Mouse (Mus musculus): ENCODE measurements around the gene Tmem59l. TPM values are rescaled to one million over a fixed set of nuclear protein-coding genes. Genes with fewer than 3 reads are reported as not detected.

Tmem59l gene
- total and polyA plus RNA-seq, 3 experiments: 0.21 TPM; not detected in 2

DNA sequence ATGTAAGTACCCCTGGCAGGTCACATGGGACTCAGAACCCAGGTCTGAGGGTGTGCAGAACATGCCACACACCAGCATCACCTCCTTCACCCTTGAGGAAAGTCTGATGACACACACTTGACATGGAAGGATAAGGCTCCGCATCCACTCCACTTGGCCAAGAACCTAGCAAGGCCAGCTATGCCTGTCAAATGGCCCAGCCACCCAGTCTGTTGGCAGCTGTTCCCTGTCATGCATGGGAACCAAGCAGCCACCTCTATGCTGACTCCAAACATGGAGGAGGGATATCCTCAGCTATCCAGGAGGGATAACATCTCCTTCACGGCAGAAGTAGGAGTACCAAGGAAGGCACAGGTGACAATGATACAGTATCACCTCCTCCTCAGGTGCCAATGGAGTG, 48.7 kb downstream of the Tmem59l start:
- WGBS: 84% methylated on average over 2 of the region's 2 CpGs
- H3K27ac ChIP-seq: no peak overlapping the region
- DNase-seq: no peak
- intact Hi-C loops (cut with DNase I): loop anchor here (2.0 to 5.0 kb wide), 3 partner anchors 38 to 64 kb away; partner anchors contain the start of gene Klhl26
- H3K27me3 ChIP-seq (ENCODE audit: control insufficient read depth, insufficient read depth, low read length): no peaks in the 10 kb centered on the region
- peaks cover 3% of the 10 kb centered on the region for H3K4me1 ChIP-seq (ENCODE audit: control insufficient read depth, insufficient read depth, low read length)
- TF ChIP-seq EP300 (IDR thresholded peaks at IDR 0.05; ENCODE audit: insufficient read depth, low read depth, low read length) (no peak), CTCF (IDR thresholded peaks at IDR 0.05) (no peak), POLR2A (IDR thresholded peaks at IDR 0.05; ENCODE audit: insufficient read depth, low read depth, low read length) (no peak)
- H3K36me3 ChIP-seq (ENCODE audit: control insufficient read depth, insufficient read depth, low read length): no peaks in the 10 kb centered on the region
- H3K4me3 ChIP-seq: no peak overlapping the region
- H3K79me2 ChIP-seq (replicated peaks; ENCODE audit: control insufficient read depth, insufficient read depth, low read length): peaks cover 7% of the 10 kb centered on the region; the same call in 1 of the 2 replicates
- no peak overlapping the region for H3K9ac ChIP-seq (ENCODE audit: low read depth, low read length)

DNA sequence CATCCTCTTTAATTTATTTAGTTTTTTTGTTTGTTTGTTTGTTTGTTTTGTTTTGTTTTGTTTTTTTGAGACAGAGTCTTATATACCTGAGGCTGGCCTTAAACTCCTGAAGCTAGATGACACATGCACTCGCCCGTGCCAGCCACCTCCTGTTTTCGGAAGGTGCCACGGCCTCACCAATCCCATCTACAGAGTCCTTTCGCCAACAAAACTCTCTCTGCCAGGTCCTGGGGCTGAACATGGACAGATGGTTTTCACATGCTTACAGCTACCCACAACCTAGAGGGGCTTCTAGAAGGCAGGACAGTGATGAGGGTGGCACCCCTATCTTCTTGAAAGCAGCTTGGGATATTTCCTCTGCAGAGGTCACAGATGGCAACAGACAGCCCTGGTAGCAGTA, 52.0 kb downstream of the Tmem59l start:
- H3K9ac ChIP-seq (ENCODE audit: low read depth, low read length): no peak overlapping the region
- H3K36me3 ChIP-seq (ENCODE audit: control insufficient read depth, insufficient read depth, low read length): no peaks in the 10 kb centered on the region
- H3K27ac ChIP-seq: no peak overlapping the region
- H3K4me3 ChIP-seq: no peak overlapping the region
- WGBS: 91% methylated on average over 5 of the region's 5 CpGs
- DNase-seq: no peak
- TF ChIP-seq POLR2A (IDR thresholded peaks at IDR 0.05; ENCODE audit: insufficient read depth, low read depth, low read length): no peak
- no peak for TF ChIP-seq EP300 (IDR thresholded peaks at IDR 0.05; ENCODE audit: insufficient read depth, low read depth, low read length)
- no peak for TF ChIP-seq CTCF (IDR thresholded peaks at IDR 0.05)
- H3K79me2 ChIP-seq (replicated peaks; ENCODE audit: control insufficient read depth, insufficient read depth, low read length): peaks cover 7% of the 10 kb centered on the region; the same call in 1 of the 2 replicates
- H3K4me1 ChIP-seq (ENCODE audit: control insufficient read depth, insufficient read depth, low read length): peaks cover 3% of the 10 kb centered on the region
- intact Hi-C loops (cut with DNase I): loop anchor here (5.0 kb wide), 1 partner anchor 53 kb away; no protein-coding TSS in a partner anchor
- H3K27me3 ChIP-seq (ENCODE audit: control insufficient read depth, insufficient read depth, low read length): no peaks in the 10 kb centered on the region

Other genes starting within 250 kb of the Tmem59l start
- gene Homer3, start 204.5 kb downstream of the Tmem59l start, total RNA-seq (2021): 1 to 10 TPM; 7.2 to 8.3 TPM
- gene Homer3, start 204.5 kb downstream of the Tmem59l start, polyA plus RNA-seq (2012; rRNA removed): 13.6 and 14.9 TPM in 2 replicates
- 10 to 100 TPM; 21.6 to 26.4 TPM for gene Ddx49, start 184.9 kb downstream of the Tmem59l start, total RNA-seq (2021)
- gene Ddx49, start 184.9 kb downstream of the Tmem59l start, polyA plus RNA-seq (2012; rRNA removed): 24.3 and 27.1 TPM in 2 replicates
- gene Cope, start 184.8 kb downstream of the Tmem59l start, total RNA-seq (2021): 100 to 1,000 TPM; 147 to 155 TPM
- 193 and 209 TPM in 2 replicates for gene Cope, start 184.8 kb downstream of the Tmem59l start, polyA plus RNA-seq (2012; rRNA removed)
- under 1 TPM; 0.34 to 0.64 TPM for gene Cers1, start 171.6 kb downstream of the Tmem59l start, total RNA-seq (2021)
- 0.97 and 1.2 TPM in 2 replicates for gene Cers1, start 171.6 kb downstream of the Tmem59l start, polyA plus RNA-seq (2012; rRNA removed)
- not detected for gene Gdf1, start 157.5 kb downstream of the Tmem59l start, total RNA-seq (2021)
- 0.14 TPM in 1 of 2 replicates, not detected in the other for gene Gdf1, start 157.5 kb downstream of the Tmem59l start, polyA plus RNA-seq (2012; rRNA removed)
- 10 to 100 TPM; 42.6 to 43.9 TPM for gene Upf1, start 134.1 kb downstream of the Tmem59l start, total RNA-seq (2021)
- gene Upf1, start 134.1 kb downstream of the Tmem59l start, polyA plus RNA-seq (2012; rRNA removed): 17.4 and 23.4 TPM in 2 replicates
- gene Comp, start 113.8 kb downstream of the Tmem59l start, total RNA-seq (2021): 1 to 10 TPM; 5.1 to 5.4 TPM
- 11.5 and 17.4 TPM in 2 replicates for gene Comp, start 113.8 kb downstream of the Tmem59l start, polyA plus RNA-seq (2012; rRNA removed)
- gene Crtc1, start 47.8 kb downstream of the Tmem59l start, total RNA-seq (2021): 1 to 10 TPM; 7.4 to 8.1 TPM
- 13.7 and 14.9 TPM in 2 replicates for gene Crtc1, start 47.8 kb downstream of the Tmem59l start, polyA plus RNA-seq (2012; rRNA removed)
- gene Klhl26, start 10.4 kb downstream of the Tmem59l start, total RNA-seq (2021): 1 to 10 TPM; 8.1 to 8.6 TPM
- gene Klhl26, start 10.4 kb downstream of the Tmem59l start, polyA plus RNA-seq (2012; rRNA removed): 18.8 and 21.2 TPM in 2 replicates
- gene Crlf1, start 5.8 kb upstream of the Tmem59l start, total RNA-seq (2021): under 1 TPM; 0.68 to 0.89 TPM
- 0.38 and 2.3 TPM in 2 replicates for gene Crlf1, start 5.8 kb upstream of the Tmem59l start, polyA plus RNA-seq (2012; rRNA removed)
- gene Rex1bd, start 19.4 kb upstream of the Tmem59l start, total RNA-seq (2021): 100 to 1,000 TPM; 111 to 118 TPM
- 129 and 145 TPM in 2 replicates for gene Rex1bd, start 19.4 kb upstream of the Tmem59l start, polyA plus RNA-seq (2012; rRNA removed)
- gene Uba52, start 23.4 kb upstream of the Tmem59l start, total RNA-seq (2021): 1,000 to 10,000 TPM; 1,480 to 1,595 TPM
- gene Uba52, start 23.4 kb upstream of the Tmem59l start, polyA plus RNA-seq (2012; rRNA removed): 439 and 626 TPM in 2 replicates
- gene Fkbp8, start 40.4 kb upstream of the Tmem59l start, total RNA-seq (2021): 100 to 1,000 TPM; 116 to 135 TPM
- 179 and 201 TPM in 2 replicates for gene Fkbp8, start 40.4 kb upstream of the Tmem59l start, polyA plus RNA-seq (2012; rRNA removed)
- 10 to 100 TPM; 80.4 to 99.4 TPM for gene Kxd1, start 40.6 kb upstream of the Tmem59l start, total RNA-seq (2021)
- gene Kxd1, start 40.6 kb upstream of the Tmem59l start, polyA plus RNA-seq (2012; rRNA removed): 111 and 121 TPM in 2 replicates
- gene Ell, start 52.1 kb upstream of the Tmem59l start, total RNA-seq (2021): 10 to 100 TPM in 1 of 2 experiments, 1 to 10 TPM in 1; 9.6 to 12.0 TPM
- gene Ell, start 52.1 kb upstream of the Tmem59l start, polyA plus RNA-seq (2012; rRNA removed): 12.7 and 13.8 TPM in 2 replicates
- 10 to 100 TPM; 26.7 to 28.3 TPM for gene Isyna1, start 107.0 kb upstream of the Tmem59l start, total RNA-seq (2021)
- gene Isyna1, start 107.0 kb upstream of the Tmem59l start, polyA plus RNA-seq (2012; rRNA removed): 40.3 and 41.6 TPM in 2 replicates
- gene Ssbp4, start 121.5 kb upstream of the Tmem59l start, total RNA-seq (2021): 10 to 100 TPM; 34.6 to 35.8 TPM
- 45.6 and 72.8 TPM in 2 replicates for gene Ssbp4, start 121.5 kb upstream of the Tmem59l start, polyA plus RNA-seq (2012; rRNA removed)
- gene Lrrc25, start 128.8 kb upstream of the Tmem59l start, total RNA-seq (2021): 1 to 10 TPM; 1.6 to 1.8 TPM
- gene Lrrc25, start 128.8 kb upstream of the Tmem59l start, polyA plus RNA-seq (2012; rRNA removed): 3.6 and 4.5 TPM in 2 replicates
- 1 to 10 TPM; 1.1 to 2.0 TPM for gene Gdf15, start 145.1 kb upstream of the Tmem59l start, total RNA-seq (2021)
- gene Gdf15, start 145.1 kb upstream of the Tmem59l start, polyA plus RNA-seq (2012; rRNA removed): 0.38 and 3.8 TPM in 2 replicates
- gene Pgpep1, start 173.0 kb upstream of the Tmem59l start, total RNA-seq (2021): 10 to 100 TPM; 39.7 to 48.4 TPM
- 35.5 and 44.8 TPM in 2 replicates for gene Pgpep1, start 173.0 kb upstream of the Tmem59l start, polyA plus RNA-seq (2012; rRNA removed)
- gene Lsm4, start 185.9 kb upstream of the Tmem59l start, total RNA-seq (2021): 10 to 100 TPM; 56.9 to 64.2 TPM
- gene Lsm4, start 185.9 kb upstream of the Tmem59l start, polyA plus RNA-seq (2012; rRNA removed): 54.1 and 68.3 TPM in 2 replicates
- 100 to 1,000 TPM; 123 to 127 TPM for gene Jund, start 211.6 kb upstream of the Tmem59l start, total RNA-seq (2021)
- 66.2 and 109 TPM in 2 replicates for gene Jund, start 211.6 kb upstream of the Tmem59l start, polyA plus RNA-seq (2012; rRNA removed)
- gene Iqcn, start 216.1 kb upstream of the Tmem59l start, total RNA-seq (2021): not detected
- 0.06 and 0.12 TPM in 2 replicates for gene Iqcn, start 216.1 kb upstream of the Tmem59l start, polyA plus RNA-seq (2012; rRNA removed)
- not detected for gene Gm3336, start 231.2 kb upstream of the Tmem59l start, total RNA-seq (2021)
- not detected in 2 replicates for gene Gm3336, start 231.2 kb upstream of the Tmem59l start, polyA plus RNA-seq (2012; rRNA removed)
- gene Pde4c, start 236.4 kb upstream of the Tmem59l start, total RNA-seq (2021): 1 to 10 TPM; 2.3 to 2.7 TPM
- gene Pde4c, start 236.4 kb upstream of the Tmem59l start, polyA plus RNA-seq (2012; rRNA removed): 10.8 and 11.0 TPM in 2 replicates

Measured in heart, adult 2 months (tissue).